Mouse (Mus musculus): ENCODE measurements around the gene Ms4a5. TPM values are rescaled to one million over a fixed set of nuclear protein-coding genes. Genes with fewer than 3 reads are reported as not detected.
"Not testable (repeated sequence)": the region's sequence is repeated elsewhere in the genome, so short reads cannot be mapped to it uniquely, and the experiment has no call there.

Gene Ms4a5
- total and polyA plus RNA-seq, 2 experiments from 2014 or later: not detected

DNA sequence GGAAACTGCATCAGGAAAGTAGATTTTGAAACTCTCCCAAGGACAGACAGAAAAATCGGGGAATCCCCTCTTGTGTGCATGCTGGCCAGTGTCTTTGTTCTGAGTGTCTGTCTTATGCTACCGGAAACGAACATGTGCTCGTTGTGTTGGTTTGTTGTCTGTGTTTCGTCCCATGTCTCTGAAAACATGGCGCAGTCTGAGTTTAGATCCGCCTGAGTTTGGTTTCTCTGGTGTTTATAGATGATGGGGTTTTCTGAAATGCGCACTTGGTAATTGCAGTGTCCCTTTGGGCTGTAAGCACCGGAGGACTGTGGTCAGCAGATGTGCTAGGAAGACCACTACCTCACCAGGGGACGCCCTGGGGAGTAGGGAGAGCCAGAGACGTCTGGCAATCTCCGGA is 9.3 kb upstream of the Ms4a5 start:
- Histone ChIP-seq H3K27me3 (ENCODE audit: insufficient read depth, low read length) (no peaks in the 10 kb centered on the region), H3K4me2 (ENCODE audit: low read depth, low read length) (peak overlapping the region; percentile 56), H3K27ac (no peak overlapping the region), H3K36me3 (ENCODE audit: insufficient read depth, low read length) (no peaks in the 10 kb centered on the region), H3K4me1 (ENCODE audit: insufficient read depth, low read length) (no peaks in the 10 kb centered on the region), H3K9me3 (ENCODE audit: low read length) (no peaks in the 10 kb centered on the region), H3K4me3 (ENCODE audit: low read length) (peak overlapping the region; percentile 33), H3K9ac (replicated peaks; ENCODE audit: low read length) (no peak overlapping the region; the same call in 1 of the 2 replicates)
- DNase-seq (ENCODE audit: low spot score): peak; percentile 5
- 7% methylated on average over 12 of the region's 12 CpGs for WGBS
- no peak for ATAC-seq
- TF ChIP-seq CTCF (IDR thresholded peaks at IDR 0.05; ENCODE audit: low read depth): no peak

DNA sequence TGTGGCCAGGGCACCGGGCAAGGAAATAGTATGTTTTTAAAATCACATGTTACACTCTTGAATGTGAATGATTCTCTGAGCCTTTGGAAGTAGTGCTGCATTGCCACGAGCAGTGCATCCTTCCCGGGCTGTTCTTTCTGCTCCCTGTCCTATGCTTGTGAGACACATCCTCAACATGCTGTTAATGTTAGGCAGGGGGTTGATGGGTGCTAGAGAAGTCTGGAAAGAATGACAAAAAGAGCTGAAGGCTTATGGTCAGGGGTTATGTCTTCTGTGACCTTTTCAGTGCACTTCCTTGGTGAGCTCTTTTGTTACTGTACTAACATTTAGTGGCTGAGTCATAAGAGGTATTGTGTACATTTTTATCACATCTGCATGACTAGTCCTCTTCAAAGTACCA is 3.5 kb downstream of the Ms4a5 start:
- Histone ChIP-seq H3K36me3 (ENCODE audit: insufficient read depth, low read length) (no peaks in the 10 kb centered on the region), H3K4me2 (ENCODE audit: low read depth, low read length) (no peak overlapping the region), H3K4me3 (ENCODE audit: low read length) (no peak overlapping the region), H3K9me3 (ENCODE audit: low read length) (no peaks in the 10 kb centered on the region), H3K9ac (replicated peaks; ENCODE audit: low read length) (no peak overlapping the region), H3K4me1 (ENCODE audit: insufficient read depth, low read length) (no peaks in the 10 kb centered on the region), H3K27me3 (ENCODE audit: insufficient read depth, low read length) (no peaks in the 10 kb centered on the region), H3K27ac (no peak overlapping the region)
- DNase-seq (ENCODE audit: low spot score): no peak
- TF ChIP-seq CTCF (IDR thresholded peaks at IDR 0.05; ENCODE audit: low read depth): no peak
- ATAC-seq: no peak
- WGBS: 84% methylated on average over 3 of the region's 3 CpGs

DNA sequence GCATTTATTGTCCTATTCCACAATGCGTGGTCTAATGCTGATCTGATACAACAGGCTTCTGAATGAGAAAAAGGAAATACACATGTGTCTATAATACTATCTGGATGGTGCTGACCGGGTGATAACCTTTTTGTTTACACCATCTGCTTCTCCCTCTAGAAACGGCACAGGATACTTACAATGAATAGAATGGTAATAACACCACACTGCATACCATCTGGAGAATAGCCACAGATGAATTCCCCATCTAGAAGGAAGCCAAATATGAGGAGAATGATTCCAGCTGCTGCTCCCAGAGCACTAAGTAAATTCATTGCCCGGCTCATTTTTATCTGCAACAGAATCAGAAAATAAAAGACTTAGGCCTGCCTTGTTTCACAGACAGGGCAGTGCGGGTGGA is 7.2 kb downstream of the Ms4a5 start:
- Histone ChIP-seq H3K4me3 (ENCODE audit: low read length) (no peak overlapping the region), H3K27me3 (ENCODE audit: insufficient read depth, low read length) (no peaks in the 10 kb centered on the region), H3K36me3 (ENCODE audit: insufficient read depth, low read length) (no peaks in the 10 kb centered on the region), H3K9me3 (ENCODE audit: low read length) (no peaks in the 10 kb centered on the region), H3K4me1 (ENCODE audit: insufficient read depth, low read length) (no peaks in the 10 kb centered on the region), H3K4me2 (ENCODE audit: low read depth, low read length) (no peak overlapping the region), H3K27ac (no peak overlapping the region), H3K9ac (replicated peaks; ENCODE audit: low read length) (no peak overlapping the region)
- no peak for TF ChIP-seq CTCF (IDR thresholded peaks at IDR 0.05; ENCODE audit: low read depth)
- ATAC-seq (no peak), DNase-seq (ENCODE audit: low spot score) (no peak)
- WGBS: 68% methylated on average over 5 of the region's 5 CpGs

DNA sequence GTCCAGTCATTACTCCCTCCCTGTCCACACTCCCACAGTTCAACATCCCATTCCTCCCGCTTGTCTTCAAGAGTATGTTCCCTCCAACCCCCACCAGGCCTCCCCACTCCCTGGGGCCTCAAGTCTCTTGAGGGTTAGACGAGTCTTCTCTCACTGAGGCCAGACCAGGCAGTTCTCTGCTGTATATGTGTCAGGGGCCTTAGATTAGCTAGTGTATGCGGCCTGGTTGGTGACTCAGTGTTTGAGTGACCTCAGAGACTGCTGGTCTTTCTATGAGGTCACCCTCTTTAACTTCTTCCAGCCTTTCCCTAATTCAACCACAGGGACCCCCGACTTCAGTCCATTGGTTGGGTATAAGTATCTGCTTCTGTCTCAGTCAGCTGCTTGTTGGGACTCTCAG is 16.7 kb downstream of the Ms4a5 start:
- H3K4me2 ChIP-seq (ENCODE audit: low read depth, low read length): no peak overlapping the region
- no peaks in the 10 kb centered on the region for H3K27me3 ChIP-seq (ENCODE audit: insufficient read depth, low read length)
- TF ChIP-seq CTCF (IDR thresholded peaks at IDR 0.05; ENCODE audit: low read depth): no peak
- no peak overlapping the region for H3K27ac ChIP-seq
- no peak for ATAC-seq
- H3K4me3 ChIP-seq (ENCODE audit: low read length): no peak overlapping the region
- H3K9me3 ChIP-seq (ENCODE audit: low read length): no peaks in the 10 kb centered on the region
- H3K9ac ChIP-seq (replicated peaks; ENCODE audit: low read length): no peak overlapping the region
- 77% methylated on average over 4 of the region's 4 CpGs for WGBS
- no peaks in the 10 kb centered on the region for H3K36me3 ChIP-seq (ENCODE audit: insufficient read depth, low read length)
- DNase-seq (ENCODE audit: low spot score): no peak
- H3K4me1 ChIP-seq (ENCODE audit: insufficient read depth, low read length): no peaks in the 10 kb centered on the region

DNA sequence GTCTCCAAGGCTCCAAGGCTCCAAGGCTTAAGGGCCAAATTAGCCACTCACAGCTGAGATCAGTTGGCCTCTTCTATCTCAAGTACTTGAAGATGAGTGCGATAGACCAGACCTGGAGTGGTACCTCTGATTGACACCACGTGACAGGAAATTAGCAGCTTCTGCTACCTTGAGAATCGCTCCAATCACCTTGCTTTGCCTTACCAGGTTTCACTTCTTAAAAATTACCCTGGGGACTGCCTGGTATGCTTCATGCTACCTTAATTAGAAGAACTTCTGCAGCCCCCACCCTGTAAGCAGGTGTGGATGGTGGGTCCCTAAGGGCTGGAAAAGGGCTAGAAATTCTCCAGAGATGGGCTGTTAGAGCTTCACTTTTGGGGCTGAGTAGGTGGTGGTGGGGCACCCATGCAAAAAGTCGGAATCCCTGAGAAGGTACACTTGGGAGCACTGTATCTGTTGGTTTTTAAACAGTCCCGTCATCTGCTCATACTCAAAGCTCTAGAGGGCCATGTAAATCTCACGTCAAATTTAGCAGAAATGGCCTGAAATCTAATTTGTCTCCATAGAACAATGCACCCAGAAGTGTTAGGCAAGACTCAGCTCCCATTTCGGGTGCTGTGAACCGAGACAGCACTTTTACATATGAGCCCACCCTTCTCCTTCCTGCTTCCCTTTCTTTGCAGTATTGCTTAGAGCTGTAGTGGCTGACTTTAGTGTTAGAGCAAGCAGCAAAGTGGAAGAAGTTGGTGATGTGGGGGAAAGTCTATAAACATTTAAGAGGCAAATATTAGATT is 17.4 kb downstream of the Ms4a5 start, which contains the start of gene Ms4a1:
Gene Ms4a1, minus strand, starts transcription at position 190 of the 794 bp plus-strand sequence.
- no peaks in the 10 kb centered on the region for H3K36me3 ChIP-seq (ENCODE audit: insufficient read depth, low read length)
- no peak for DNase-seq (ENCODE audit: low spot score)
- 85% methylated on average over 8 of the region's 8 CpGs for WGBS

DNA sequence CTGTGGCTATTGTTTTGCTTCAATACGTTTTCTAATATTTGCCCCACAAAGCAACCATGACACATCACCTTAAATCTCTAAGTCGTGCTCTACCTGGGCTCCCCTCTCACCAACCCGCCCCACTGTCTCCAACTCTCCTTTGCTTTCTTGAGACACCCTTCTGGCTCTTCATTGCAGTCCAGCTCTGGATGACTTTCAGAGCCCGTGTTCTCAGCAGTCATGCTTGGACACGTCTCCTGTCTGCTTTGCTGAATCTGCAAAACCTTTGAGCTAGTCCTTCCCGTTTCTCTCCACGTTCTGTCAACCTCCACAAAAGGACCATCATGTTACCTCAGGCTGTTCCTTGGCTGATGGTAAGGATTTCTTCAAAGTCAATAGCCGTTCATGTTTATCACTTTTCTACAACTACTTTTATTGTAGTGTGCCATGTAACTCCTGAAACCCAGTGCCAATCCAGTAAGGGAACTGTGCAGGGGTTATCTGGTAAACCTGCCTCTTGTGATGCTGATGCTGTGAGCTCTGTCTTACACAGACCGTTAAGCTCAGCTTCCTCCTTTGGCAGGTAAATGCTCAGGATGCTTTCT is 19.0 kb downstream of the Ms4a5 start:
- H3K9ac ChIP-seq (replicated peaks; ENCODE audit: low read length): no peak overlapping the region
- ATAC-seq (no peak), DNase-seq (ENCODE audit: low spot score) (no peak)
- H3K4me3 ChIP-seq (ENCODE audit: low read length): no peak overlapping the region
- no peaks in the 10 kb centered on the region for H3K36me3 ChIP-seq (ENCODE audit: insufficient read depth, low read length)
- H3K27me3 ChIP-seq (ENCODE audit: insufficient read depth, low read length): no peaks in the 10 kb centered on the region
- H3K4me2 ChIP-seq (ENCODE audit: low read depth, low read length): no peak overlapping the region
- no peak overlapping the region for H3K27ac ChIP-seq
- H3K4me1 ChIP-seq (ENCODE audit: insufficient read depth, low read length): no peaks in the 10 kb centered on the region
- no peak for TF ChIP-seq CTCF (IDR thresholded peaks at IDR 0.05; ENCODE audit: low read depth)
- 88% methylated on average over 9 of the region's 9 CpGs for WGBS
- no peaks in the 10 kb centered on the region for H3K9me3 ChIP-seq (ENCODE audit: low read length)

More for the DNA sequence above, 17.4 kb downstream of the Ms4a5 start, which contains the start of gene Ms4a1:
- no peak within 1 kb of the TSS for H3K9ac ChIP-seq (replicated peaks; ENCODE audit: low read length)
- no peaks in the 10 kb centered on the region for H3K9me3 ChIP-seq (ENCODE audit: low read length)
- H3K27me3 ChIP-seq (ENCODE audit: insufficient read depth, low read length): no peaks in the 10 kb centered on the region
- H3K27ac ChIP-seq: no peak within 1 kb of the TSS
- no peak within 1 kb of the TSS for H3K4me3 ChIP-seq (ENCODE audit: low read length)
- no peak within 1 kb of the TSS for H3K4me2 ChIP-seq (ENCODE audit: low read depth, low read length)
- no peak for ATAC-seq
- no peaks in the 10 kb centered on the region for H3K4me1 ChIP-seq (ENCODE audit: insufficient read depth, low read length)
- no peak for TF ChIP-seq CTCF (IDR thresholded peaks at IDR 0.05; ENCODE audit: low read depth)

DNA sequence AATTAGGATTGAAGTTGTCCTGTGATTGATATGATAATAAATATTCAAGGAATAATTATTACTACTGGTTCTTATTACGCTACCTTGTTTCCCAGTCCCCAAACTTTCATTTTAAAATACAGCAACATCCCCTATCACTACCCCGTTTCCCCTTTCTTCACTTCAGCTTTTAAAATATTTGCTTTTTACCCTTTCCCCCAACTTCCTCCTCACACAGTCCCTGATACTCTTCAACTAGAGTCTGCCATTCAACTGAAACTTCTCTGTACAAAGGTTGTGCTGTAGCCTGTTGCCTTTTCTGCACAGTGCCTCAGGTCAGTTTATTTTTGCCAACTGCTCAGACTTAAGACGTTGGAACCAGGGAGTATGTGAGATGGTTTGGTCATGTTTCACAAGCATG is 20.1 kb downstream of the Ms4a5 start:
- H3K4me3 ChIP-seq (ENCODE audit: low read length): no peak overlapping the region
- ATAC-seq (no peak), DNase-seq (ENCODE audit: low spot score) (no peak)
- 90% methylated on average over 3 of the region's 3 CpGs for WGBS
- H3K4me1 ChIP-seq (ENCODE audit: insufficient read depth, low read length): no peaks in the 10 kb centered on the region
- no peaks in the 10 kb centered on the region for H3K27me3 ChIP-seq (ENCODE audit: insufficient read depth, low read length)
- no peaks in the 10 kb centered on the region for H3K36me3 ChIP-seq (ENCODE audit: insufficient read depth, low read length)
- no peak overlapping the region for H3K27ac ChIP-seq
- no peak for TF ChIP-seq CTCF (IDR thresholded peaks at IDR 0.05; ENCODE audit: low read depth)
- H3K4me2 ChIP-seq (ENCODE audit: low read depth, low read length): no peak overlapping the region
- H3K9me3 ChIP-seq (ENCODE audit: low read length): no peaks in the 10 kb centered on the region
- H3K9ac ChIP-seq (replicated peaks; ENCODE audit: low read length): no peak overlapping the region

DNA sequence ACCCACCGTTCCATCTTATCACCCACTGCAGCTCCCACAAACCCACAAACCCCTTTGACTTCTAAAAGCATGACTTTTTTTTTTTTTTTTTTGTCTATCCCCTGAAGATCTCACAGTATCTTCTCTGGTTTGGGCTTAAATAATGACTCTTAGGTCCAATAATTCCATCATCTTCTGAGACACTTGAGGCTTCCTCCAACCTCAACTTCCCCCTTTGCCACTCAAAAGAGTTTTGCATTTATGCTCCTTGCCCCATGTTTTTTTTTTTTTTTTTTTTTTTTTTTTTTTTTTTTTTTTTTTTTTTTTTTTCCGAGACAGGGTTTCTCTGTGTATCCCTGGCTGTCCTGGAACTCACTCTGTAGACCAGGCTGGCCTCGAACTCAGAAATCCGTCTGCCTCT is 20.7 kb downstream of the Ms4a5 start:
- not testable (repeated sequence) for H3K27ac ChIP-seq; DNase-seq (ENCODE audit: low spot score); H3K27me3 ChIP-seq (ENCODE audit: insufficient read depth, low read length); H3K36me3 ChIP-seq (ENCODE audit: insufficient read depth, low read length); H3K4me3 ChIP-seq (ENCODE audit: low read length); ATAC-seq; H3K4me2 ChIP-seq (ENCODE audit: low read depth, low read length); H3K4me1 ChIP-seq (ENCODE audit: insufficient read depth, low read length); H3K9ac ChIP-seq (replicated peaks; ENCODE audit: low read length); H3K9me3 ChIP-seq (ENCODE audit: low read length)
- WGBS: 74% methylated on average over 4 of the region's 4 CpGs

Data from hindbrain, postnatal 0 days (tissue).